Mouse (Mus musculus): Measurements from ENCODE around the gene Macrod2.

Gene Macrod2

GRCm38 (mm10) chr2:141117579-141117978, 722.5 kb downstream of the Macrod2 start:
- DNase-seq: no peak

DNA sequence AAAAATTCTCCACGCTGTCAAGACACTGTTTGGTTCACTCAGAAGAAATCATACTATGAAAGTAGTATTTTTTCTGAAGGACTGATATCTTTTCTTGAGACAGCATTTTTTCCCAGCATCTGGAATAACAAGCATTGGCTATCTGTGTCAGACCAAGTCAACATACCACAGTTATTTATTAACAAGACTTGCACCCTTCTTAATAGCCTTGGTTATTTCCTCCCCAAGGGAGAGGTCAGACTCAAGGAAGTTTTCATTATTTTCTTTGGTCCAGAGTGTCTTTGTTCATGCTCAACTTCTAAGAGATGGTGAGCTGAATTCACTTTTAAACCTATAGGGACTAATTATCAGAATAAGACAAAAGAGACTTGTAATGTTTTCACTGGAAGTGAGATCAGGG, 728.8 kb downstream of the Macrod2 start:
- no peak for DNase-seq

DNA sequence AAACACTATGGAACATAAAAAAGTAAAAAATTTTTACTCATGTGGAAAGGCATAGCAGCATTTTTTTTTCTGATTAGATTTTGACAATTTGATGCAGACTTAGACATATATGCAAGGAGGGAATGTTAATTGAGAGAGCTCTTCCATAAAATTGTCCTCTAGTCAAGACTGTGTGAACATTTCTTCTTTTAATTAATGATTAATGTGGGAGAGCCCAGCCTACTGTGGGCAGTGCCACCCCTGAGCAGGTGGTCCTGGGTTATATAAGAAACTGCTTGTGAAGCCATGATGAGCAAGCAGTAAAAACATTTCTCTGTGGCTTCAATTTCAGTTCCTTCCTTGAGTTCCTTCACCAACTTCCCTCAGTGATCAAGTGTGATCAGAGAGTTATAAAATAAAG, 730.5 kb downstream of the Macrod2 start:
- no peak for DNase-seq

DNA sequence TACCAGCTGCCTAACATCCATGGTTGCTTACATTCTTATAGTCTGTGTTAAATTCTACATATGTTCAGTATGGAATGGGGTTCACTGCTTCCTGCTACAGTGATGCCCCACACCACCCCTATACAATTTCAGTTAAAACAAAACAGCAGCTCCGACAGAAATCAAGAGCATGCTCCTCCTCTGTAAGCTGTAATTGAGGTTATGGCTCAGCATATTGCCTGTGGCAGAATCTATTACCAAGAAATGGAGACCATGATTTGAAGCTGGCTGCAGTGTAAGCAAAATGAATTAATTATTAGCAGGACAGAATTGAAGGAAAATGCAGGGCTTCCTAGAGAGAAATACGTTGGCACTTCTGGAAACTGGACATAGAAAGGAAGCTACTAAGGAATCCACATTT, 747.2 kb downstream of the Macrod2 start:
- no peak for DNase-seq

DNA sequence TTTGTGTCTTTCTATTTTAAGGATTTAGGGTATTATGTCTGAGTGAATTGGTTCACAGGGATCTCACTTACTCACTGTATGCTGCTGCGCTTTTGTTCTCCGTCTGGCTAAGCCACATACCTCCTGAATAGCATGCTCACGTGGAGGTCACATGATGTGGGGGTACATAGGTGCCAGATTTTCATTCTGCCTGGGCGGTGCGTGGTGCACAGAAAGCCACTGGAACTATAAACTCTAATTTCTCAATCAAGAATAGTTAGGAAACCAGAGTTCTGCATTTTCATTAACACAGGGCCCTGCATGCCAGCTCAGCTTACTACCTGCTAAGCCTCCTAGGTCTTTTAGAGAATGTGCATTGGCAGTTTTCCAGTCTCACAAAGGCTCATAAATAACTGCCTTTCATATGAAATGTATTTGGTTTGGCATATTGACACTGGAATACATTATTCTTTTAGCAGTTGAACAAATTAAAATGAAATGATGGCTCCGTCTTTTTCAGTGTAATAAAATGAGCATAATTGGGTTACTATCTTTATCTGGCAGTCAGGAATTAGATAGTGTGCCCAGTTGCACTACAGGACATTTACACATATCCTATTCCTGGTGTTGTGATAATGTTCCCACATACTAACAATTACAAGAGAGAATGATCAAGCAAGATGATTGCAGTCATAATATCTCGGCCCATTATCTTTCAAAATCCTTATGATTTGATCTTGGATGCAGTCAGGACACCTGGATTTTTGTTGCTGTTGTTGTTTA, 757.1 kb downstream of the Macrod2 start:
- DNase-seq: peak; percentile 2

- DNase-seq: no peak
These were observed 760.9 kb downstream of the Macrod2 start for GRCm38 (mm10) chr2:141155972-141156371.

- no peak for DNase-seq
These were observed 762.0 kb downstream of the Macrod2 start for GRCm38 (mm10) chr2:141156979-141157593.

- no peak for DNase-seq
These were observed 763.1 kb downstream of the Macrod2 start for GRCm38 (mm10) chr2:141158161-141158560.

GRCm38 (mm10) chr2:141163918-141164317, 768.8 kb downstream of the Macrod2 start:
- DNase-seq: no peak

DNA sequence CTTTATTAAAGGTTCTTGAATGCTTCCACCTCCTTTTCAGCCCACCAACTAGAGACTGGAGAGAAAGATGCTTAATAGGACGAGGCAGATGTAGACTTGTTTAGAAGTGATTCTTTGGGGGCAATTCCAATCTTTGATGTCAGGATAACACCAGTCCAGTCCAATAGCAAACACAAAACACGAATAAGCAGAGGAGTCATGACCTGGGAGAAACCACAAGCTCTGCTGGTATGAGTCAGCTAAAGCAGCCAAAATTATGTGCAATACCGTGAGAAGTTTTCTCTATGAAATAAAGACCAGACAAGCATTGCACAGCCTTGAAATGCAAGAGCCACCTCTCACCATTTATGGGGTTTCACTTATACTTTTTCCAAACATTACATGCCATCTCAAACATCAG, 774.5 kb downstream of the Macrod2 start:
- no peak for DNase-seq

- DNase-seq: no peak
These were observed 778.1 kb downstream of the Macrod2 start for GRCm38 (mm10) chr2:141173167-141173566.

- no peak for DNase-seq
These were observed 778.5 kb downstream of the Macrod2 start for GRCm38 (mm10) chr2:141173607-141174006.

DNA sequence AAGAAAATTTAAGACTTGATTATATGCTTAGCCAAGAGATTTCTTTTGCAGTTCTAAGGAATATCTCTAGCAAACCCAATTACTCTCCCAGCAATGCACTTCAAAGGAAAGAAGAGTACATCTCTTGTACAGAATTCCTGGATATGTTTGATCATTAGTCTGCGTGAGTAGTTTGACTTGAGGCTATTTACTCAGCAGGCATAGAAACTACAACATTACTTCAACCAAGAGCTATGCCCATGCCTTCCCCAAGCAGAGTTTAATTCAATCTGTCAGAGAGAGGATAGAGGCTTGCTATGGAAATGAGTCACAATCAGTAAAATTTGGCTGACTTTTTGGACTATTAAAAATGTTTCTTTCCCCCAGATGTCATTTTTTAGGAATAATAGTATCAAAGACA, 785.5 kb downstream of the Macrod2 start:
- no peak for DNase-seq

GRCm38 (mm10) chr2:141182034-141182759, 787.1 kb downstream of the Macrod2 start:
- no peak for DNase-seq

- no peak for DNase-seq
These were observed 799.4 kb downstream of the Macrod2 start for GRCm38 (mm10) chr2:141194476-141194875.

- DNase-seq: no peak
These were observed 805.4 kb downstream of the Macrod2 start for GRCm38 (mm10) chr2:141200481-141200880.

DNA sequence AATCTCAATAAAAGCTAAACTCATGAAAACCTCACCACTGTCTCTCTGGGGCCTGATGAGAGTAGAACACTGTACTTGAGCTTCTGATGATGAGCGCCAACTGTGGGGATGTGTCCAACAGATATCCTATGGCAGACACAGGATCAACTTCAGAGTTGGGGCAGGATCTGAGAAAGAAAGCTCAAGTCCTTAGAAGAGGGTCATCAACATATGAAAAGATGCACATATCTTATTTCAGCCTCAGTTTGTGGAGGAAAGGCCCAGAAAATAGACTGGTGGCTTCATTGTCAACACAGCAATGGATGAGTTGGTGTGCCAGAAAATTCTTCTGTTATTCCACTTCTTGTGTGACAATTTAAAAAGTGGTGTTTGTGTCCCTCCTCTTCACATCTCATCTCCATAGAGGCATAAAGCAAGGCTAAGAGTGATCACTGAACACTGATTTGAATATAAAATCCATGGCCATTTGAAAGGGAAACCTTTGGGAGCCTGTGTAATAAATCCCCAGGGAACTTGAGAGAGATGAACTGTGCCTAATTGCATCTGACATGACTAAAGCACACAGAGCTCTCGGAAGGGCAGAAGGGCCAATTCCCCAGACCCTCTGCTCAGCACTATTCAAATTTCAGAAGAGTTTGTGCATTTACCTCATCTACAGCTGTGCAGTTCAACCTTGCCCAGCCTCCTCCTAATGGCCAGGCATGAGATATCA, 806.4 kb downstream of the Macrod2 start:
- no peak for DNase-seq

GRCm38 (mm10) chr2:141202015-141202364, 806.9 kb downstream of the Macrod2 start:
- no peak for DNase-seq

GRCm38 (mm10) chr2:141211346-141211745, 816.2 kb downstream of the Macrod2 start:
- no peak for DNase-seq

GRCm38 (mm10) chr2:141212291-141212690, 817.2 kb downstream of the Macrod2 start:
- no peak for DNase-seq

DNA sequence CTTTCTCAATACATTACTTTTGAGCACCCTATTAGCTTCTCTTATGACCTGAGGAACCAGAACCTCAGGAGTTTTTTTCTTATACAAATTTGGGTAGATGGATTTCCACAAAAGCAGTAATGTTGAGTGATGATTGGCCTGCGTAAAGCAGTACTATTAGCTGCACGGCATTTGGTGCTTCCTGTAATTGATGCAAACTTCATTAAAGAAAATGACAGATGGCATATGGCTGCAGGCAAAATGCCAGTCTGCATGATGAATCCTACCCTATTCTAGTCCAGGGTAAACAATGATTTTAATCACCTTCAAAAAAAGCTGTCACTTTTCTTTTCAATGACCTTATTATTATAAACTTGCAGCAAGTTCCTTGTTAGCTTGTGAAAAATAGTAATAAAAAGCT, 822.4 kb downstream of the Macrod2 start:
- DNase-seq: no peak

GRCm38 (mm10) chr2:141217925-141218324, 822.8 kb downstream of the Macrod2 start:
- no peak for DNase-seq

- no peak for DNase-seq
These were observed 833.7 kb downstream of the Macrod2 start for GRCm38 (mm10) chr2:141228809-141229208.

Data from right cerebral cortex, postnatal 4 days (tissue).